Mouse (Mus musculus): ENCODE data around the gene Psmb7. TPM values are rescaled to one million over a fixed set of nuclear protein-coding genes. Genes with fewer than 3 reads are reported as not detected.

Gene Psmb7
- polyA plus RNA-seq, 1 experiment from 2014 or later = 229 TPM

DNA sequence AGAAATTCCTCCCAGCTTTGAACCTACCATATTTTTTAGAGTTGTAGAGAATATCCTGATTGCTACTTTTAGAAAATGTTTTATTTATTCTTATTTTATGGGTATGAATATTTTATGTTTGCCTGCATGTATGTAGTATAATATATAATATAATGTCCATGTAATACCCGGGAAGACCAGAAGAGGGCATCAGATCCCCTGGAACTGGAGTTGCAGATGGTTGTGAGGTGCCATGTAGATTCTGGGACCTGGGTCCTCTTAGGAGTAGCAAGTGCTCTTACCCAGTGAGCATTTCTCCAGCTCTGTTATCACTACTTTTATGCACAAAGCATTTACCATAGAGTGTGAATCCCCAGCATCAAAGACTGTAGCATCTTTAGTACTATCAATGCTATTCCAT lies 17.5 kb upstream of the Psmb7 start:
- H3K27ac ChIP-seq = no peak overlapping the region
- H3K9me3 ChIP-seq = no peaks in the 10 kb centered on the region
- no peak overlapping the region for H3K4me3 ChIP-seq
- H3K36me3 ChIP-seq = no peaks in the 10 kb centered on the region
- H3K9ac ChIP-seq = no peak overlapping the region
- peaks cover 6% of the 10 kb centered on the region; the same call in 1 of the 2 replicates for H3K27me3 ChIP-seq
- no peaks in the 10 kb centered on the region for H3K4me1 ChIP-seq
- no peak overlapping the region for H3K4me2 ChIP-seq
- no peak for ATAC-seq (ENCODE audit: insufficient number of reproducible peaks, low FRiP score, low TSS enrichment, low read depth)
- 10% methylated on average over 1 of the region's 1 CpGs for WGBS

DNA sequence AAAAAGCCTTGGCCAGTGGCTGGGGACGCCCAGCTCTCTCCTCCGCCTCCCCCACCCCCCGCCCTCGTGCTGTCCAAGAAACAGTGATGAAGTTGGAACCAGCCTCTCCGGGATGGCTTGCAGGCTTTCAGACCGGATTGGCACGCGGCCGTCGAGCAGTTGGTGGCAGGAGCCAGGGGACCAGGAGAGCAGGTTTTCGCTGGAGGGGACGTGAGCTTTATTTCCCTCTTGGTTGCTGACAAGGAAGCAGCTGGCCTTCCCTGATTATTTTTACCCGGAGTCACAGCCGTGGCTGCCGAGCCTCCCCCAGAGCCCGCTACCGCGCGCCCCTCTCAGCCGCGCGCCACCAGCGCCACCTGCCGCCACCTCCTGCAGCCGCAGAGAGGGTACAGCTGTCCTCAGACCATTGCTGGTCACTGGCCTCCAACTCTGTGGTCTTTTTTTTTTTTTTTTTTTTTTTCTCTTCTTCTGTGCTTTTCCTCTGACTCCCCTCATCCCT lies 14.5 kb upstream of the Psmb7 start:
- H3K9ac ChIP-seq = no peak overlapping the region
- no peaks in the 10 kb centered on the region for H3K36me3 ChIP-seq

DNA sequence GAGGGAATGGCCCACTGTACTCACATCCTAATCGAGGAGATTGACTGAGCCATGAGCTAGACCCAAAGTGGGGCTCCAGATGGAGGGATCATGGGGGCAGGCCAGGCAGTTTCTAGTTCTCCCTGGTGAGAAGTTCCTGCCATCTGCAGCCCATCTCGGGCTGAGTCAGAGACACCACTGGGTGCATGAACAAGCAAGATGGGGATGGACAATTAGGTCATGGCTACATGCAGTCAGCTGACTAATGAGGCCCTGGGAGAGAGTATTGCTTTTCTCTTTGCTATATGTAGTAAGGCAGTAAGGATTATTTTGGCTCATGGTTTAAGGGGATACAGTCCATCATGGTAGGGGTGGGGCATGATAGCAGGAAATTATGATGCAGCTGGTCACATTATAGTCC lies 9.8 kb upstream of the Psmb7 start:
- Histone ChIP-seq H3K4me2 (no peak overlapping the region), H3K4me3 (no peak overlapping the region), H3K27me3 (peaks cover 4% of the 10 kb centered on the region; the same call in 1 of the 2 replicates), H3K9ac (no peak overlapping the region), H3K36me3 (no peaks in the 10 kb centered on the region), H3K4me1 (peaks cover 17% of the 10 kb centered on the region), H3K27ac (no peak overlapping the region), H3K9me3 (no peaks in the 10 kb centered on the region)
- ATAC-seq (ENCODE audit: insufficient number of reproducible peaks, low FRiP score, low TSS enrichment, low read depth) = no peak
- 80% methylated on average over 2 of the region's 2 CpGs for WGBS

More for the DNA sequence above, 14.5 kb upstream of the Psmb7 start:
- no peaks in the 10 kb centered on the region for H3K9me3 ChIP-seq
- peak; percentile 91 for ATAC-seq (ENCODE audit: insufficient number of reproducible peaks, low FRiP score, low TSS enrichment, low read depth)
- H3K4me1 ChIP-seq = no peaks in the 10 kb centered on the region
- peak overlapping the region; percentile 44 for H3K4me3 ChIP-seq
- under 1% methylated on average over 24 of the region's 25 CpGs for WGBS
- peak overlapping the region; percentile 71 for H3K4me2 ChIP-seq
- H3K27ac ChIP-seq = no peak overlapping the region
- peaks cover 6% of the 10 kb centered on the region; the same call in 1 of the 2 replicates for H3K27me3 ChIP-seq

DNA sequence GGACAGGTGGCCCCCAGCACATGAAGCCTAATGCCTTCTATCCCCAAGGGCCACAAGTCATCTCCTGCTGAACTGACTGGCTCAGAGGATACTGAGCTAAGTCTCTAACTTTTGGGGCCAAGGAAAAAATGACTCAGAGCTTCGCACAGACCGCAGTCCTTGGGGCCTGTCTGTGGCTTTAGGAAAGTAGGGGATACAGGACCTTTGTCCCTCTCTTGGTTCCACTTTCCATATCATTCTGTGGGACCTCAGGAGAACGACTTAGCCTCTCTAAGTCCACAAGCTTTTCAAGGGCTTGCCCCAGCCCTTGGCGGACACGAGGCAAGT lies 9.4 kb upstream of the Psmb7 start:
- H3K9me3 ChIP-seq = no peaks in the 10 kb centered on the region
- no peak overlapping the region for H3K4me2 ChIP-seq
- peaks cover 4% of the 10 kb centered on the region; the same call in 1 of the 2 replicates for H3K27me3 ChIP-seq
- no peak overlapping the region for H3K9ac ChIP-seq
- no peaks in the 10 kb centered on the region for H3K36me3 ChIP-seq
- H3K4me1 ChIP-seq = peaks cover 17% of the 10 kb centered on the region
- 82% methylated on average over 5 of the region's 5 CpGs for WGBS
- no peak for ATAC-seq (ENCODE audit: insufficient number of reproducible peaks, low FRiP score, low TSS enrichment, low read depth)
- H3K4me3 ChIP-seq = no peak overlapping the region
- no peak overlapping the region for H3K27ac ChIP-seq

DNA sequence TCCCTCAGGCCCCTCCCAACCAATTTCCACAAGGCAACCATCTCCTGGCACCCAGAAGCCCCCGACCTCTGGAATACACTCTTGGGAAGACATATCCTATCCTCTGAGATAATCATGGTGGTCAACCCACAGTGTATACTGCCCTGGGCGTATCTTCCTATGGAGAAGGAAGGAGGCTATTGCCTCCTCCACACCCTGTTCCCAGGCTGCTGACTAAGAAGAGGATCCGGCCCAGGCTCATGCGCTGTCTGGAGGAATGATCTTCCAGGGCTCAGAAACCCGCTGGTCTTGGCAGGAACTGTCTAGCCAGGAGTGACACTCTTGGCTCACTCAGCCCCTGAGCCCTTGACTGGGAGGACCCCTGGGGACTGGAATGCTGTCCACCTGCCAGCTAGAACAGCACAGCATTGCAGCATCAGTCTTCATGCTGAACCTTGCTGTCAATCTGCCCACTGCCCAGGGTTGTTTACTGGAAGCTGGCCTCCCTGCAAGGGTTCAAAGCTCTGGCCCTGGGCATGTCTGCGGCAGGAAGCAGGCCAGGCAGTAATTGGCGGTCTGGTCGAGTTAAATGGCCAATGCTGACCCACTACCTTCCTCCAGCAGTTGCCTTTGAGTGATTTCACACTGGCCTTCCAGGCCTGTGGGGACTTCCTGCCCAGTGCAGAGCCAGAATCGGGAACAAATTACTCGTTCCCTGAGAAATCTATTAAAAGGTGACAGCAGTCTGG lies 8.8 kb upstream of the Psmb7 start:
- Histone ChIP-seq H3K9me3 (no peaks in the 10 kb centered on the region), H3K27ac (no peak overlapping the region), H3K9ac (no peak overlapping the region), H3K36me3 (no peaks in the 10 kb centered on the region), H3K4me3 (no peak overlapping the region), H3K4me1 (peaks cover 17% of the 10 kb centered on the region), H3K4me2 (no peak overlapping the region), H3K27me3 (peaks cover 4% of the 10 kb centered on the region; the same call in 1 of the 2 replicates)
- WGBS = 44% methylated on average over 10 of the region's 10 CpGs
- peak; percentile 57; the same call in 1 of the 2 replicates for ATAC-seq (ENCODE audit: insufficient number of reproducible peaks, low FRiP score, low TSS enrichment, low read depth)

DNA sequence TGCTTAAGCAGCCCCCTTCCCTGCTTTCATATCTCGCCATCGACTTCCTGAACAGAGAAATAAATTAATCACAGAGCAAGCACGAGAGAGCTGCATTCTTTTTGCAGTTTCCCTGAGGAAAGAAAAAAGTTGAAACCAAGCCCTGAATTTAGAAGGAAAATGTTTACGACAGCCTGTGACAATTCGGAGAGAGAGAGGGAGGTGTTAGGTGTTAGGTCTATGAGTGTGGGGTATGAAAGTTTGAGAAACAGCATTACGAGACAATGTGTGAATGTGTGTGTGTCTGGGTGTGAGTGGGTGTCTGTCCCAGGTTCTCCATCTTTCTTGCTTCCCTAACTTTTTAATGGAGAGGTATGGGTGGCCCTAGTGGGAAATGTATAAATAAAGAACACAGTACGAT lies 8.2 kb upstream of the Psmb7 start:
- Histone ChIP-seq H3K9ac (no peak overlapping the region), H3K4me1 (peaks cover 19% of the 10 kb centered on the region), H3K36me3 (no peaks in the 10 kb centered on the region), H3K4me3 (no peak overlapping the region), H3K27ac (no peak overlapping the region), H3K9me3 (no peaks in the 10 kb centered on the region), H3K4me2 (no peak overlapping the region), H3K27me3 (peaks cover 4% of the 10 kb centered on the region; the same call in 1 of the 2 replicates)
- ATAC-seq (ENCODE audit: insufficient number of reproducible peaks, low FRiP score, low TSS enrichment, low read depth) = no peak
- WGBS = 35% methylated on average over 7 of the region's 7 CpGs

DNA sequence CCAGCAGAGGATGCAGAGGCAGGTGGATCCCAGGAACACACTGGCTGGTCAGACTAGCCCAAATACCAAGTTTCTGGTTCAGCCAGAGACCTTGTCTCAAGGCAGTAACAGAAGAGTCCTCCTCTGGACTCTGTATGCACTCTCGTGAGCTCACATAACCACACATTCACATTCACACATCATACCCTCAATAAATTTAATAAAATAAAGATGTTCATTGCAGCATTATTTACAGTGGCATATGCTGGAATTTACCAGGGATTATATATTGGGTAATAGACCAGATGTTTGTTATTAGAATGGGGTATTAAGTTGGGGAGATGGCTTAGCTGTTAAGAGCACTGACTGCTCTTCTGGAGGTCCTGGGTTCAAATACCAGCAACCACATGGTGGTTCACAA lies 6.5 kb upstream of the Psmb7 start:
- ATAC-seq (ENCODE audit: insufficient number of reproducible peaks, low FRiP score, low TSS enrichment, low read depth) = no peak
- Histone ChIP-seq H3K27ac (no peak overlapping the region), H3K9me3 (no peaks in the 10 kb centered on the region), H3K27me3 (no peaks in the 10 kb centered on the region), H3K4me3 (no peak overlapping the region), H3K36me3 (no peaks in the 10 kb centered on the region), H3K9ac (no peak overlapping the region), H3K4me2 (no peak overlapping the region), H3K4me1 (peaks cover 20% of the 10 kb centered on the region)
- 31% methylated on average over 1 of the region's 1 CpGs for WGBS

DNA sequence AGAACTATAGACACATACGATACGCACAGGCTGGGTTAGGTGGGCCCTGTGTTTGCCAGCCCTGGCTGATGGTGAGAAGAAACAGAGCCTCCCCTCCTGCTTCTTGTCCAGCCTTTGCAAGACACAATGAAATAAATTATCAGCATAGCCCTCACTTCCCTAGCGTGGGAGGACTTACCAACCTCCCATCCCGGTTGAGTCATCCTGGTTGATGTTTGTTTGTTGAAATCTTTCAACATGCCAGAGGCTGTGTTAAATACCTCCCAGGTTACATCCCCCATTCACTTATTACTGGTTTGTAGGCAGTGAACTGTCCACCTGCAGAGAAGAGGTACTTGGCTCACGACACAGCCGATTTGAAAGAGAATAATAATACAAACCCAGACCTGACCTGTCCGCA lies 3.8 kb upstream of the Psmb7 start:
- Histone ChIP-seq H3K9ac (no peak overlapping the region), H3K4me2 (no peak overlapping the region), H3K4me1 (peaks cover 25% of the 10 kb centered on the region), H3K27me3 (no peaks in the 10 kb centered on the region), H3K36me3 (no peaks in the 10 kb centered on the region), H3K27ac (no peak overlapping the region), H3K4me3 (no peak overlapping the region), H3K9me3 (no peaks in the 10 kb centered on the region)
- WGBS = 89% methylated on average over 7 of the region's 7 CpGs
- no peak for ATAC-seq (ENCODE audit: insufficient number of reproducible peaks, low FRiP score, low TSS enrichment, low read depth)

DNA sequence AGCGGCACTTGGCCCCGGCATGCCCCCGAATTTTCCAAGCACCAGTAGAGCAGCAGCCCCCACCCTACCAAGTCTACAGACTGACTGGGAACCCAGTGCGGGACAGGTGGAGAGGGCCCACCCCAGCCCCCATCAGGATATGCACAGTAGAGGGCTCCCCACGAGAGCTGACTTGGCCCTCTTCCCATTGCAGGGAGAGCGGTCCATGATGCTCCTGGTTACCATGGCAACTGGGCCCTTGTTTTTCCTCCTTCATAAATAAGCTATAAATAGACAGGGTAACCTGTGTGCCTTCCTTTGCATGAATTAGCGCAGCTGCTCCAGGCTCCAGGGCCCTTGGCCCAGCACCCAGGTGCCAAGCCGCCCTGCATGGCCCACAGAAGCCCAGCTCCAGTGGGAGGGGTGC lies 3.3 kb upstream of the Psmb7 start:
- no peaks in the 10 kb centered on the region for H3K27me3 ChIP-seq
- no peak overlapping the region for H3K4me3 ChIP-seq
- H3K4me1 ChIP-seq = peaks cover 20% of the 10 kb centered on the region
- no peak overlapping the region for H3K27ac ChIP-seq
- no peaks in the 10 kb centered on the region for H3K9me3 ChIP-seq
- H3K4me2 ChIP-seq = no peak overlapping the region
- ATAC-seq (ENCODE audit: insufficient number of reproducible peaks, low FRiP score, low TSS enrichment, low read depth) = 0 out of 2 replicates have a peak, but pooled peaks have one; percentile 17
- H3K36me3 ChIP-seq = no peaks in the 10 kb centered on the region
- H3K9ac ChIP-seq = no peak overlapping the region
- 61% methylated on average over 8 of the region's 8 CpGs for WGBS

DNA sequence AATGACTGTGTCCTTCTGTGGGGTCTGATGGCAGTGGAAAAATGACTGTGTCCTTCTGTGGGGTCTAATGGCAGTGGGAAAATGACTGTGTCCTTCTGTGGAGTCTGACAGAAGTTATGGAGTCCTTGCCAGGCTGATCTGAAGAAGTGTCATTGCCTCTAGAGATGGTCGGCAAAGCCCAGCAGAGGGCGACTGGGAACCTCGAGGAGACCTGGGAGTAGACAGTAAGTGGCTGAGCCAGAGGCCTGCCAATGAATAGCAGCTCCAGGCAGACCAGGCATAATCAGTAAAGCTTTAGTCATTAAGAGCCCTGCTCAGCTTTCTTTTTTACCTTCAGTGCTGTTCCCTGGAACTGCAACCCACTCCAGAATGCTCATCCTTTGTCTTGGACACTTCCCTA lies 2.0 kb upstream of the Psmb7 start:
- WGBS = 3% methylated on average over 3 of the region's 3 CpGs
- no peak overlapping the region for H3K4me3 ChIP-seq
- peaks cover 10% of the 10 kb centered on the region for H3K36me3 ChIP-seq
- H3K4me2 ChIP-seq = no peak overlapping the region
- H3K4me1 ChIP-seq = peaks cover 14% of the 10 kb centered on the region
- no peak overlapping the region for H3K9ac ChIP-seq
- ATAC-seq (ENCODE audit: insufficient number of reproducible peaks, low FRiP score, low TSS enrichment, low read depth) = no peak; the same call in 1 of the 2 replicates
- no peaks in the 10 kb centered on the region for H3K27me3 ChIP-seq
- no peaks in the 10 kb centered on the region for H3K9me3 ChIP-seq
- H3K27ac ChIP-seq = no peak overlapping the region

DNA sequence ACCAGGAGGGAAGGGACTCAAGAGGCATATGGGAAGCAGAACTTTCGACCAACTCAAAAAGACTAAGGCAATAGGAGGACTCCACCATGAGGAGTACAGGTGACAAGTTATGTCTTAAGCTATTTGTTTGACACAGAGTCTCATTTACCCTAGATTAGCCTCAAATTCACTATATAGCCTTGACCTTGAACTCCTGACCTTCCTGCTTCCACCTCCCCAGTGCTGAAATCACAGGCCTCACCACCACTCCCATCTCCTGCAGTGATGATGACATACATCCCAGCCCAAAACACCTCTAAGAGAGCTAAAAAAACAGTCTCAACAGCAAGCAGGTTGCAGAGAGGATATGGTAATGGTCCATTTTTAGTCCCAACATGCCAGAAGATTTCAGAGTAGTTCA lies 2.1 kb downstream of the Psmb7 start:
- H3K36me3 ChIP-seq = peaks cover 42% of the 10 kb centered on the region
- 90% methylated on average over 1 of the region's 1 CpGs for WGBS
- no peak overlapping the region for H3K9ac ChIP-seq
- no peak overlapping the region for H3K4me3 ChIP-seq
- H3K4me1 ChIP-seq = peaks cover 11% of the 10 kb centered on the region
- no peak overlapping the region for H3K4me2 ChIP-seq
- no peak for ATAC-seq (ENCODE audit: insufficient number of reproducible peaks, low FRiP score, low TSS enrichment, low read depth)
- no peaks in the 10 kb centered on the region for H3K9me3 ChIP-seq
- no peak overlapping the region for H3K27ac ChIP-seq
- no peaks in the 10 kb centered on the region for H3K27me3 ChIP-seq

DNA sequence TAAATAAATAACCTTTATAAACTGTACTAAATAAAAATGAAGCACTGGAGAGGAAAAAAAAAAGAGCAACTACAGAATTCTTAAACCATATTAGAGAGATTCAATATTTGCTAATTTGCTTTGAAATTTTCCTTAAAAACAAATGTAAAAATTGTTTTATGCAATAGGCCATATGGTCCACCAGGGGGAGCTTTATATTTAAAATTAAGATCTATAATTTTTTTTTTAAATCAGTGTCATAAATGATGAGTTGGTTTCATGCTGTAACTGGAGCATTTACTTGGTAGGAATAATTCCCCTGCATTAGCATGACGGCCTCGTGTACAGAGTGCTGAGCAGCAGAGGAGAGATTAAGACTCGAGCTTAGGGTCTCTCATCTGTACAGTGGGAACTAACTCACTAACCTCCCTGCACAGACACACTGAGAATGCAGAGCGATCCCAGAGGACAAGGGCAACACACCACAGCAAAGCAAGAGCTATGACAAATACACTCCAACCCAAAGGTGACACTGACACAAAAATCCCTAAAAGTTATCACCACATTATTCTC lies 6.1 kb downstream of the Psmb7 start:
- Histone ChIP-seq H3K4me1 (peaks cover under 1% of the 10 kb centered on the region; the same call in 1 of the 2 replicates), H3K9me3 (no peaks in the 10 kb centered on the region), H3K27ac (no peak overlapping the region), H3K27me3 (no peaks in the 10 kb centered on the region), H3K9ac (no peak overlapping the region), H3K4me3 (no peak overlapping the region), H3K4me2 (no peak overlapping the region), H3K36me3 (peaks cover 76% of the 10 kb centered on the region)
- 73% methylated on average over 4 of the region's 4 CpGs for WGBS
- no peak for ATAC-seq (ENCODE audit: insufficient number of reproducible peaks, low FRiP score, low TSS enrichment, low read depth)
